In genomic region chr11:97999748-98000147, GRCm38 (mm10) we compare ENCODE assay signal across 20 mouse cellular contexts. TPM values are rescaled to one million over a fixed set of nuclear protein-coding genes. Genes with fewer than 3 reads are reported as not detected.
DNase-seq lines count a peak whose midpoint lies in the region; ATAC-seq lines count a peak whose summit lies in the region.
"Had no signal": no experiment of that assay in that cellular context is flagged by ENCODE, and none has a peak within 500 bp of the region (broad histone marks: within the 10 kb centered on the region; RNA-seq: fewer than 3 reads in every experiment).

No protein-coding gene starts in this region.

- peaks cover 76% of the 10 kb centered on the region for H3K27me3 ChIP-seq in liver, embryonic 13.5 days
- peaks cover 98% of the 10 kb centered on the region for H3K27me3 ChIP-seq in liver, embryonic 12.5 days (replicated peaks)
- H3K27me3 ChIP-seq in liver, embryonic 15.5 days: peaks cover 78% of the 10 kb centered on the region
- H3K27me3 ChIP-seq in hindbrain, embryonic 12.5 days: peaks cover 23% of the 10 kb centered on the region

- ATAC-seq in liver, embryonic 13.5 days (ENCODE audit: low read depth): no peak
- no peak for ATAC-seq in liver, embryonic 12.5 days
- ATAC-seq in liver, embryonic 15.5 days (ENCODE audit: insufficient read depth): no peak
- no peak for ATAC-seq in hindbrain, embryonic 12.5 days (ENCODE audit: low FRiP score)

- H3K4me1 ChIP-seq in liver, embryonic 13.5 days (replicated peaks): peaks cover 67% of the 10 kb centered on the region
- H3K4me1 ChIP-seq in liver, embryonic 12.5 days: peaks cover 55% of the 10 kb centered on the region
- H3K4me1 ChIP-seq in liver, embryonic 15.5 days (replicated peaks): peaks cover 60% of the 10 kb centered on the region
- peaks cover 40% of the 10 kb centered on the region for H3K4me1 ChIP-seq in hindbrain, embryonic 12.5 days

- no peak overlapping the region for H3K4me3 ChIP-seq in liver, embryonic 13.5 days (replicated peaks)
- no peak overlapping the region for H3K4me3 ChIP-seq in liver, embryonic 12.5 days
- H3K4me3 ChIP-seq in liver, embryonic 15.5 days (replicated peaks): no peak overlapping the region
- H3K4me3 ChIP-seq in hindbrain, embryonic 12.5 days: no peak overlapping the region
- H3K4me3 ChIP-seq: embryonic facial prominence, embryonic 10.5 days; heart, embryonic 15.5 days; layer of hippocampus, adult 2 months; lung, embryonic 15.5 days; midbrain, embryonic 12.5 days; stomach, embryonic 15.5 days had no signal

- 44% methylated on average over 5 of the region's 5 CpGs for WGBS in liver, embryonic 13.5 days (ENCODE audit: insufficient replicate concordance)
- WGBS in liver, embryonic 12.5 days (ENCODE audit: insufficient replicate concordance): 41% methylated on average over 5 of the region's 5 CpGs
- 43% methylated on average over 5 of the region's 5 CpGs for WGBS in liver, embryonic 15.5 days (ENCODE audit: insufficient replicate concordance)
- WGBS in hindbrain, embryonic 12.5 days: 55% methylated on average over 5 of the region's 5 CpGs

- peak overlapping the region; percentile 5; the same call in 1 of the 2 replicates for H3K27ac ChIP-seq in liver, embryonic 13.5 days
- no peak overlapping the region for H3K27ac ChIP-seq in liver, embryonic 12.5 days
- 0 out of 2 replicates have a peak overlapping the region, but pooled peaks have one; percentile 9 for H3K27ac ChIP-seq in liver, embryonic 15.5 days (replicated peaks)
- H3K27ac ChIP-seq in hindbrain, embryonic 12.5 days: no peak overlapping the region
- H3K27ac ChIP-seq: embryonic facial prominence, embryonic 10.5 days; heart, embryonic 15.5 days; lung, embryonic 15.5 days; midbrain, embryonic 12.5 days; stomach, embryonic 15.5 days had no signal

- H3K9me3 ChIP-seq in liver, embryonic 13.5 days (replicated peaks): no peaks in the 10 kb centered on the region
- no peaks in the 10 kb centered on the region for H3K9me3 ChIP-seq in liver, embryonic 12.5 days (replicated peaks)
- H3K9me3 ChIP-seq in liver, embryonic 15.5 days (replicated peaks): no peaks in the 10 kb centered on the region
- H3K9me3 ChIP-seq in hindbrain, embryonic 12.5 days (replicated peaks): no peaks in the 10 kb centered on the region
- H3K9me3 ChIP-seq: embryonic facial prominence, embryonic 10.5 days; heart, embryonic 15.5 days; lung, embryonic 15.5 days; midbrain, embryonic 12.5 days; stomach, embryonic 15.5 days had no signal

- no peak overlapping the region for H3K4me2 ChIP-seq in liver, embryonic 13.5 days
- no peak overlapping the region for H3K4me2 ChIP-seq in liver, embryonic 12.5 days
- H3K4me2 ChIP-seq in liver, embryonic 15.5 days: no peak overlapping the region; the same call in 1 of the 2 replicates
- H3K4me2 ChIP-seq in hindbrain, embryonic 12.5 days (replicated peaks): no peak overlapping the region
- H3K4me2 ChIP-seq: heart, embryonic 15.5 days; lung, embryonic 15.5 days; midbrain, embryonic 12.5 days; stomach, embryonic 15.5 days had no signal

- H3K36me3 ChIP-seq in liver, embryonic 13.5 days: no peaks in the 10 kb centered on the region
- no peaks in the 10 kb centered on the region for H3K36me3 ChIP-seq in liver, embryonic 12.5 days
- no peaks in the 10 kb centered on the region for H3K36me3 ChIP-seq in liver, embryonic 15.5 days (replicated peaks)
- peaks cover 6% of the 10 kb centered on the region for H3K36me3 ChIP-seq in hindbrain, embryonic 12.5 days
- H3K36me3 ChIP-seq: heart, embryonic 15.5 days; lung, embryonic 15.5 days had no signal

- no peak for DNase-seq in liver, embryonic 13.5 days
- peak; percentile 42 for DNase-seq in thymus, postnatal 25 days
- no peak for DNase-seq in thymus, postnatal 0 days (ENCODE audit: low spot score)
- DNase-seq in thymus, postnatal 4 days: peak; percentile 50
- DNase-seq in right cerebral cortex, adult 18-20 months: no peak
- DNase-seq: adrenal gland, postnatal 25 days; cerebellum, adult 18-20 months; heart, adult 18-20 months; kidney, adult 8-10 months; kidney, postnatal 14 days; layer of hippocampus, postnatal 36 days had no signal

- no peak overlapping the region for H3K9ac ChIP-seq in liver, embryonic 13.5 days
- H3K9ac ChIP-seq in liver, embryonic 12.5 days: no peak overlapping the region
- H3K9ac ChIP-seq in liver, embryonic 15.5 days: no peak overlapping the region
- no peak overlapping the region for H3K9ac ChIP-seq in hindbrain, embryonic 12.5 days
- H3K9ac ChIP-seq: heart, embryonic 15.5 days; lung, embryonic 15.5 days; midbrain, embryonic 12.5 days; stomach, embryonic 15.5 days had no signal

RNA-seq across cellular contexts. Expression of gene Arl5c, which starts 3.8 kb away (rescaled TPM):
- polyA plus RNA-seq in liver, embryonic 13.5 days (2015; fragmentation: Nextera tagmentation; extraction: Ambion mirVana): 10.8 and 12.8 TPM in 2 replicates
- 15.6 and 17.1 TPM in 2 replicates for polyA plus RNA-seq in liver, embryonic 12.5 days (2016; fragmentation: Nextera tagmentation; extraction: Ambion mirVana)
- polyA plus RNA-seq in thymus, postnatal 0 days (2015; fragmentation: Nextera tagmentation; extraction: Ambion mirVana): 201 and 211 TPM in 2 replicates
- 7.4 and 8.3 TPM in 2 replicates for polyA plus RNA-seq in liver, embryonic 15.5 days (2015; fragmentation: Nextera tagmentation; extraction: Ambion mirVana)
- polyA plus RNA-seq in hindbrain, embryonic 12.5 days (2016; fragmentation: Nextera tagmentation; extraction: Ambion mirVana): 5.7 and 7.0 TPM in 2 replicates

RNA-seq across cellular contexts. Expression of gene Plxdc1, which starts 13.5 kb away (rescaled TPM):
- 0.45 and 0.58 TPM in 2 replicates for polyA plus RNA-seq in liver, embryonic 13.5 days (2015; fragmentation: Nextera tagmentation; extraction: Ambion mirVana)
- 0.33 and 0.38 TPM in 2 replicates for polyA plus RNA-seq in liver, embryonic 12.5 days (2016; fragmentation: Nextera tagmentation; extraction: Ambion mirVana)
- polyA plus RNA-seq in thymus, postnatal 0 days (2015; fragmentation: Nextera tagmentation; extraction: Ambion mirVana): 36.6 and 42.0 TPM in 2 replicates
- 0.74 and 0.75 TPM in 2 replicates for polyA plus RNA-seq in liver, embryonic 15.5 days (2015; fragmentation: Nextera tagmentation; extraction: Ambion mirVana)
- polyA plus RNA-seq in hindbrain, embryonic 12.5 days (2016; fragmentation: Nextera tagmentation; extraction: Ambion mirVana): 0.13 and 0.26 TPM in 2 replicates

RNA-seq across cellular contexts. Expression of gene Cacnb1, which starts 23.1 kb away (rescaled TPM):
- 0.73 and 0.88 TPM in 2 replicates for polyA plus RNA-seq in liver, embryonic 13.5 days (2015; fragmentation: Nextera tagmentation; extraction: Ambion mirVana)
- 0.95 and 1.0 TPM in 2 replicates for polyA plus RNA-seq in liver, embryonic 12.5 days (2016; fragmentation: Nextera tagmentation; extraction: Ambion mirVana)
- 3.9 and 5.0 TPM in 2 replicates for polyA plus RNA-seq in thymus, postnatal 0 days (2015; fragmentation: Nextera tagmentation; extraction: Ambion mirVana)
- polyA plus RNA-seq in liver, embryonic 15.5 days (2015; fragmentation: Nextera tagmentation; extraction: Ambion mirVana): 1.1 and 1.6 TPM in 2 replicates
- polyA plus RNA-seq in hindbrain, embryonic 12.5 days (2016; fragmentation: Nextera tagmentation; extraction: Ambion mirVana): 39.6 and 43.5 TPM in 2 replicates

RNA-seq across cellular contexts. Expression of gene Rpl19, which starts 26.8 kb away (rescaled TPM):
- 791 and 820 TPM in 2 replicates for polyA plus RNA-seq in liver, embryonic 13.5 days (2015; fragmentation: Nextera tagmentation; extraction: Ambion mirVana)
- polyA plus RNA-seq in liver, embryonic 12.5 days (2016; fragmentation: Nextera tagmentation; extraction: Ambion mirVana): 869 and 913 TPM in 2 replicates
- polyA plus RNA-seq in thymus, postnatal 0 days (2015; fragmentation: Nextera tagmentation; extraction: Ambion mirVana): 1,510 and 1,580 TPM in 2 replicates
- 535 and 549 TPM in 2 replicates for polyA plus RNA-seq in liver, embryonic 15.5 days (2015; fragmentation: Nextera tagmentation; extraction: Ambion mirVana)
- 675 and 726 TPM in 2 replicates for polyA plus RNA-seq in hindbrain, embryonic 12.5 days (2016; fragmentation: Nextera tagmentation; extraction: Ambion mirVana)

RNA-seq across cellular contexts. Expression of gene Stac2, which starts 53.5 kb away (rescaled TPM):
- polyA plus RNA-seq in liver, embryonic 13.5 days (2015; fragmentation: Nextera tagmentation; extraction: Ambion mirVana): 0.05 TPM in 1 of 2 replicates, not detected in the other
- 0.07 and 0.10 TPM in 2 replicates for polyA plus RNA-seq in liver, embryonic 12.5 days (2016; fragmentation: Nextera tagmentation; extraction: Ambion mirVana)
- 0.23 and 0.45 TPM in 2 replicates for polyA plus RNA-seq in thymus, postnatal 0 days (2015; fragmentation: Nextera tagmentation; extraction: Ambion mirVana)
- 0.06 TPM in 1 of 2 replicates, not detected in the other for polyA plus RNA-seq in liver, embryonic 15.5 days (2015; fragmentation: Nextera tagmentation; extraction: Ambion mirVana)
- 2.1 and 2.2 TPM in 2 replicates for polyA plus RNA-seq in hindbrain, embryonic 12.5 days (2016; fragmentation: Nextera tagmentation; extraction: Ambion mirVana)

Comparison
In these comparisons a context has a peak if more than half of its experiments do, and no peak if none do; other contexts are left out.
1. DNase-seq: peak in thymus, postnatal 25 days (single experiment) and thymus, postnatal 4 days (single experiment); none in liver, embryonic 13.5 days (single experiment), thymus, postnatal 0 days (single experiment) and right cerebral cortex, adult 18-20 months (single experiment).
2. H3K27ac ChIP-seq: peak in liver, embryonic 13.5 days (single experiment) and liver, embryonic 15.5 days (single experiment); none in liver, embryonic 12.5 days (single experiment) and hindbrain, embryonic 12.5 days (single experiment).
3. RNA of gene Arl5c, which starts 3.8 kb away (polyA plus RNA-seq): 201 to 211 TPM in thymus, postnatal 0 days; 15.6 to 17.1 TPM in liver, embryonic 12.5 days, 10.8 to 12.8 TPM in liver, embryonic 13.5 days, 7.4 to 8.3 TPM in liver, embryonic 15.5 days and 5.7 to 7.0 TPM in hindbrain, embryonic 12.5 days; every median in the first group is over 10 times any median in the second.
4. RNA of gene Plxdc1, which starts 13.5 kb away (polyA plus RNA-seq): 36.6 to 42.0 TPM in thymus, postnatal 0 days; 0.74 to 0.75 TPM in liver, embryonic 15.5 days, 0.45 to 0.58 TPM in liver, embryonic 13.5 days, 0.33 to 0.38 TPM in liver, embryonic 12.5 days and 0.13 to 0.26 TPM in hindbrain, embryonic 12.5 days; every median in the first group is over 10 times any median in the second.